Mouse (Mus musculus): Measurements from ENCODE around the gene Stra8. TPM values are rescaled to one million over a fixed set of nuclear protein-coding genes. Genes with fewer than 3 reads are reported as not detected.

The Stra8 gene
- polyA plus RNA-seq, 1 experiment from 2014 or later: not detected

DNA sequence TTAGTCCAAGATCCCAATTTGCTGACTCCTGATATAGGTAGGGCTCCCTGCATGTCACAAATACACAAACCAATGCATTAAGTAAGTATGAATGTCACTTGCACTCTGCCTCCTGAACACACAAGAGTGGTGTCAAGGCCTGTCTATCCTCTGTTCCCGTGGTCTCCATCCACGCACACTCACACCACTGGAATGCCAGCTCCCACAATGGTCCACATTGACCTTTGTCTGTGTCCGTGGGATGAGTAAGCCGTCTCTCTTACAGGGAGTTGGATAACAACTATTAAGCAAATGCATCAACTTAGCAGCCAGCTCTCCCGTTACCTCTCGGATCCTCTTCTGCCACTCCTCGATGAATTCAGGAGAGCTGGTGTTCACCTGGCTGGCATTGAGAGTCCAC, 39.2 kb downstream of the Stra8 start:
- Histone ChIP-seq H3K4me2 (no peak overlapping the region), H3K4me3 (ENCODE audit: low read depth, low read length) (no peak overlapping the region), H3K27ac (ENCODE audit: low read depth, low read length) (no peak overlapping the region), H3K4me1 (replicated peaks; ENCODE audit: control insufficient read depth, insufficient read depth, low read length) (no peaks in the 10 kb centered on the region; the same call in none of the 2 replicates), H3K9ac (ENCODE audit: low read depth, low read length) (no peak overlapping the region), H3K9me3 (ENCODE audit: control insufficient read depth, low read length) (no peaks in the 10 kb centered on the region), H3K27me3 (replicated peaks; ENCODE audit: control insufficient read depth, insufficient read depth, low read length) (no peaks in the 10 kb centered on the region), H3K36me3 (ENCODE audit: control insufficient read depth, insufficient read depth, low read length) (no peaks in the 10 kb centered on the region)
- ATAC-seq (replicated peaks; ENCODE audit: low FRiP score) (no peak), DNase-seq (ENCODE audit: low spot score) (no peak)
- 84% methylated on average over 7 of the region's 7 CpGs for WGBS

DNA sequence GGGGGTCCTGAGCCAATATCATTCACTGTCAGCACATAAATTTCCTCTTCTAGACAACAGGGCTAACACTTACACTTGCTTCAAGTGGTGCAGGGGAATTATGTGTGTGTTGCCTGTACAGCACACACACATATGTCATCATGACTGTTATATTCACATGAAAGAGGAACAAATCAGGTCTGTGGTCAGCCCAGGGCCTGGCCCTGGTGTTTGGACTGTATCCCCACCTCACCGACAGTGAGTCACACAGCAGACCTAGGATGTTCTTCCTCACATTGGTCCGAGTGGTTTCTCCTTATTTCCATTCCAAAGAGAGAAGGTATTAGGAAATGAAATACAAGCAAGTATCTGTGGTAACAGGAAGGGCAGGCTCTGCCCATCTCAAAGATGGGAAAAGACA, 44.6 kb downstream of the Stra8 start:
- Histone ChIP-seq H3K4me2 (no peak overlapping the region), H3K9me3 (ENCODE audit: control insufficient read depth, low read length) (no peaks in the 10 kb centered on the region), H3K4me3 (ENCODE audit: low read depth, low read length) (no peak overlapping the region), H3K27ac (ENCODE audit: low read depth, low read length) (no peak overlapping the region), H3K36me3 (ENCODE audit: control insufficient read depth, insufficient read depth, low read length) (no peaks in the 10 kb centered on the region), H3K9ac (ENCODE audit: low read depth, low read length) (no peak overlapping the region), H3K27me3 (replicated peaks; ENCODE audit: control insufficient read depth, insufficient read depth, low read length) (no peaks in the 10 kb centered on the region), H3K4me1 (replicated peaks; ENCODE audit: control insufficient read depth, insufficient read depth, low read length) (no peaks in the 10 kb centered on the region)
- no peak for DNase-seq (ENCODE audit: low spot score)
- 63% methylated on average over 2 of the region's 2 CpGs for WGBS
- ATAC-seq (replicated peaks; ENCODE audit: low FRiP score): no peak

DNA sequence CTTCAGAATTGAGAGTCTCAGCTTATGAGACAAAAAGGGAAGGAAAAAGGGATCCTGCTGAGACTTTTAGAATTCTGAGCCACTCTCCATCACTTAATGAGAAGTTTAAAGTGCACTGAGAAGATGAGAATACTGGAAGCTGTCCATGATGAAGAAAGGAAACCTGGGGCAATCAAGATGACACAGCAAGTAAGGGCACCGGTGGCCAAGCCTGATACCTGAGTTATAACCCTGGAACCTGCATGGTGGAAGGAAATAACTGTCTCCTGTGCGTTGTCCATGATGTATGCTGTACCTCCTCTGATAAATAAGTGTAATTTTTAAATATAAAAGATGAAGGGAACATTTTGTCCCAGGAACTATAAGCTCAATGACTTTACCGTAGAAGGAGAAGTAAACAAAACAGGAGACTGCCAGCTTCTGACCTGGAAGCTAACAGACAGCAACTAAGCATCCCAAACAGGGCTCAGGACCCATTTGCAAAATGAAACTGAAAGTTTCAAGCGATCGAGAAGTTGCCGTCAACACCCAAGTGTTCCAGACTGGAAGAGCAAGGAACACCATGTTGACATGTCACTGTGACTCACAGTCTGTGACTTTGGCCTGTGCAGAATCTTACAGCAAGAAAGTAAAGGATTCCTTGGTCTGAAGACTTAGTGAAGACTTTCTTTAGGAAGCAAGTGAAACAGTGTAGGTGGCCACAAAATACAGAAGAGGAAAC, 46.0 kb downstream of the Stra8 start:
- WGBS: 75% methylated on average over 6 of the region's 6 CpGs
- ATAC-seq (replicated peaks; ENCODE audit: low FRiP score) (no peak), DNase-seq (ENCODE audit: low spot score) (no peak)
- H3K4me2 ChIP-seq: no peak overlapping the region
- H3K27ac ChIP-seq (ENCODE audit: low read depth, low read length): no peak overlapping the region
- no peaks in the 10 kb centered on the region for H3K4me1 ChIP-seq (replicated peaks; ENCODE audit: control insufficient read depth, insufficient read depth, low read length)
- no peak overlapping the region for H3K4me3 ChIP-seq (ENCODE audit: low read depth, low read length)
- H3K27me3 ChIP-seq (replicated peaks; ENCODE audit: control insufficient read depth, insufficient read depth, low read length): no peaks in the 10 kb centered on the region
- H3K9ac ChIP-seq (ENCODE audit: low read depth, low read length): no peak overlapping the region
- no peaks in the 10 kb centered on the region for H3K9me3 ChIP-seq (ENCODE audit: control insufficient read depth, low read length)
- no peaks in the 10 kb centered on the region for H3K36me3 ChIP-seq (ENCODE audit: control insufficient read depth, insufficient read depth, low read length)

DNA sequence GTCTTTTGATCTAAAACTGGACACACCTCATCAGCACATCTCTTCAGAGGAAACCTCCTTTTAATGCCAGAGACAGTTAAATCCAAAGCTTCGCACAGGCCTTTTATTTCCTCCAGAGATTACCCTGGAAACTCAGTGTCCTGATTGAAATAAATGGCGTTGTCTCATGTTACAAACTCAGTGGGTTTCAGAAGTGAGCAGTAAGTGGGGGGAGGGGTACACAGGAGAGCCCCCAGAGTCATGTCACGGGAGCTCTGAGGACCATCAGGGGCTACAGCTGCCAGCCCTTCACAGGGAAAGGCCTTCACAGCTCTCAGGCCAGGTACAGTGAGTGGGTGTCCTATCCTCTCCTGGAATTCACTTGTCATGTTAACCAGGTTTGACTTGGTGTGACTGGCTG, 51.2 kb downstream of the Stra8 start:
- H3K36me3 ChIP-seq (ENCODE audit: control insufficient read depth, insufficient read depth, low read length): no peaks in the 10 kb centered on the region
- no peak for DNase-seq (ENCODE audit: low spot score)
- H3K4me3 ChIP-seq (ENCODE audit: low read depth, low read length): no peak overlapping the region
- ATAC-seq (replicated peaks; ENCODE audit: low FRiP score): no peak
- no peaks in the 10 kb centered on the region for H3K9me3 ChIP-seq (ENCODE audit: control insufficient read depth, low read length)
- no peaks in the 10 kb centered on the region for H3K4me1 ChIP-seq (replicated peaks; ENCODE audit: control insufficient read depth, insufficient read depth, low read length)
- no peak overlapping the region for H3K27ac ChIP-seq (ENCODE audit: low read depth, low read length)
- H3K4me2 ChIP-seq: no peak overlapping the region
- no peak overlapping the region for H3K9ac ChIP-seq (ENCODE audit: low read depth, low read length)
- WGBS: 52% methylated on average over 3 of the region's 3 CpGs
- no peaks in the 10 kb centered on the region for H3K27me3 ChIP-seq (replicated peaks; ENCODE audit: control insufficient read depth, insufficient read depth, low read length)

DNA sequence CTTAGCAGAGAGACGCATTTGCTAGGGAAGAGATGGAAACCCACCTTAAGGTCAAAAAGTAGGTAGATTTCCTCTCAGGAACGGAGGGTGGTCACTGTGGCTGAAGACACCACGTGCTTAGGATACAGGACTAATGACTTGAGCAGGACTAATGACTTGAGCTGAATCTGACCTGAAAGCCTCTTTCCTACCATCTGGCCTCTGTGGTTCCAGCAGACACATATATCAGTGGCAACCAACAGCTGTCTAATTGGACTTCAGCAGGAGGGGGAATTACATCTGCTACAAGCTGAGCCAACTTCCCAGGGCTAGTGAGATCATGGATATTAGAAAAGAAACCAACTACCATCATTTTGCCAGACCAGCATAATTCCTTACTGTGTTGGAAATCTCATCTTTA, 59.3 kb downstream of the Stra8 start:
- no peaks in the 10 kb centered on the region for H3K4me1 ChIP-seq (replicated peaks; ENCODE audit: control insufficient read depth, insufficient read depth, low read length)
- H3K27me3 ChIP-seq (replicated peaks; ENCODE audit: control insufficient read depth, insufficient read depth, low read length): no peaks in the 10 kb centered on the region
- H3K36me3 ChIP-seq (ENCODE audit: control insufficient read depth, insufficient read depth, low read length): no peaks in the 10 kb centered on the region
- H3K4me2 ChIP-seq: no peak overlapping the region
- DNase-seq (ENCODE audit: low spot score): no peak
- H3K9ac ChIP-seq (ENCODE audit: low read depth, low read length): no peak overlapping the region
- no peaks in the 10 kb centered on the region for H3K9me3 ChIP-seq (ENCODE audit: control insufficient read depth, low read length)
- WGBS: 74% methylated on average over 3 of the region's 3 CpGs
- H3K4me3 ChIP-seq (ENCODE audit: low read depth, low read length): no peak overlapping the region
- no peak overlapping the region for H3K27ac ChIP-seq (ENCODE audit: low read depth, low read length)
- ATAC-seq (replicated peaks; ENCODE audit: low FRiP score): no peak

DNA sequence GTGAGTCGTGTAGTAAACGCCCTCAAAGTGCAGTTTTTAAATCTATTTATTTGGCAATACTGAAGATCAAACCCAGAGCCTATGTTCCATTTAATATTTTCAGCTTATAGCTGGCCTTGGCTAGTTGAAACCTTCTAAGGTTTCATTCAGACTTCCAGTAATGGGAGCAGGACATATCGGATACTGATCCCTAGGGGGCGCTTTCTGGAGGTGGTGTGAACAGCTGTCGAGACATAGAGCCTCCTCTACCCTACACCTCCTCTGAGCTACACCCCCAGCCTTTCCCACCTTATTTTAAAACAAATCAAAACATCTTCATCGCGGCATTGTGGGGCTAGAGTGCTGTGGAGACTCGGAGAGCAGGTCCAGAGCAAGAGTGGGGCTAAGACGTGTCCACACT, 60.7 kb downstream of the Stra8 start:
- Histone ChIP-seq H3K4me2 (no peak overlapping the region), H3K27ac (ENCODE audit: low read depth, low read length) (no peak overlapping the region), H3K9ac (ENCODE audit: low read depth, low read length) (no peak overlapping the region), H3K27me3 (replicated peaks; ENCODE audit: control insufficient read depth, insufficient read depth, low read length) (no peaks in the 10 kb centered on the region), H3K4me1 (replicated peaks; ENCODE audit: control insufficient read depth, insufficient read depth, low read length) (no peaks in the 10 kb centered on the region), H3K36me3 (ENCODE audit: control insufficient read depth, insufficient read depth, low read length) (no peaks in the 10 kb centered on the region), H3K4me3 (ENCODE audit: low read depth, low read length) (no peak overlapping the region), H3K9me3 (ENCODE audit: control insufficient read depth, low read length) (no peaks in the 10 kb centered on the region)
- WGBS: 57% methylated on average over 9 of the region's 9 CpGs
- DNase-seq (ENCODE audit: low spot score): no peak
- no peak for ATAC-seq (replicated peaks; ENCODE audit: low FRiP score)

DNA sequence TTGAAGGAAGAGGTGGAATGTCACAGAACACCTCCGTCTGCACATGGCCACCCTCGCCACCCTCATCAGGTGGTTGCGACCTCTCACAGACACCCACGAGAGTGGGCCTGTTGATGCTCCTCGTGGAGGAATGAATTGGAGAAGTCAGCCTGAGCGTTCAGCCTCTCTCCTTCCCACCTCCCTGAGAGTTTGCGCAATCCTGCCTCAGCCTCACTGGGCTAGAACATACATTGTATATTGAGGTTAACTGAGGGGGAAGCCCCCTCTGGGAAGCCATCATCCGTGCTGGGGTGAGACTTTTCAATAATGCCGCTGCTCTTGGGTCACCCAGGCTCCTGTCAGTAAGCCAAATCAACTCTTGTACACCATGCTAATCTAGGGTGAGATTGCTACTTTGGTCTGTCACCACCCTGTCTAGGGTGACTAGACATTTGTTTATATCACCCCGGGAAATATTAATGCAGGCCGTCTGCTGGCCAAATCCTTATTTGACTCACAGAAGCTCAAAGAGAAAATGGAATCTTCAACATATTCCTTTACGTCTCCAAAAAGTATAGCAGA, 67.2 kb downstream of the Stra8 start:
- no peak overlapping the region for H3K9ac ChIP-seq (ENCODE audit: low read depth, low read length)
- ATAC-seq (replicated peaks; ENCODE audit: low FRiP score): no peak
- no peak overlapping the region for H3K4me3 ChIP-seq (ENCODE audit: low read depth, low read length)
- H3K27me3 ChIP-seq (replicated peaks; ENCODE audit: control insufficient read depth, insufficient read depth, low read length): no peaks in the 10 kb centered on the region
- DNase-seq (ENCODE audit: low spot score): no peak
- H3K27ac ChIP-seq (ENCODE audit: low read depth, low read length): no peak overlapping the region
- peak overlapping the region; percentile 48; the same call in 1 of the 2 replicates for H3K4me2 ChIP-seq
- WGBS: 71% methylated on average over 12 of the region's 12 CpGs
- H3K4me1 ChIP-seq (replicated peaks; ENCODE audit: control insufficient read depth, insufficient read depth, low read length): peaks cover 9% of the 10 kb centered on the region
- no peaks in the 10 kb centered on the region for H3K9me3 ChIP-seq (ENCODE audit: control insufficient read depth, low read length)
- no peaks in the 10 kb centered on the region for H3K36me3 ChIP-seq (ENCODE audit: control insufficient read depth, insufficient read depth, low read length)

DNA sequence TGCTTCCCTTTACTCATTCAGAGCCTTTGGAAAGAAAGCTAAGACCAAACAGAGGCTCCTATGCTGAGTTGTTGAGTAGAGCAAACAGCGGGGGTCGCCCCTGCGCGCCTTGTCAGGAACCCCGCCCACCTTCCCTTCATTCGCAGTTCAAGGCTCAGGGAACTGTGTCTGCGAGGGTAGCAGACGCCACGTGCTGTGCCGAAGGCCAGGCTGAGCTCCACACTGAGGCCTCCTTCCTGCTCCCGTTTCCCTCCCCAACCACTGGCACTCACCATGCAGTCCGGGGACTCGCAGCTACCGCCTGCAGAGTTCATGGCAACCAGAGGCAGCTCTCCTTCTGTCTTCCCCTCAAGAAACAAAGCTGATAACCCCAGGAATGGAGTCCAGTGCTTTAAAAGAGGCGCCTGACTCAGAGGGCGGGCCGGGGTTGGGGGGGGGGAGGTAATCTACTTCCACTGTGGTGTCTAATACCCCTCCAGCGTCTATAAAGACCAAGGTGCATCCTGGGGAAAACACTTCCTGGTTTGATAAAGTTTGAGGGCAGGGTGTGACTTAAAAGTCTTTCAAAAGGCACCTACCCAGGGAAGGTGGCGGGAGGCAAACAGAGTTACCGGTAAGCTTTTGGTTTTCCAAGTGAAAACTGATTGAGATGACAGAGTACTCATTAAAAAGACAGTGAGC, 68.3 kb downstream of the Stra8 start, which contains the start of gene Slc23a4:
Gene Slc23a4, minus strand, starts transcription at position 324 of the 681 bp plus-strand sequence.
- H3K4me1 ChIP-seq (replicated peaks; ENCODE audit: control insufficient read depth, insufficient read depth, low read length): peaks cover 9% of the 10 kb centered on the region
- peak within 1 kb of the TSS; percentile 48 for H3K4me2 ChIP-seq
- DNase-seq (ENCODE audit: low spot score) (no peak), ATAC-seq (replicated peaks; ENCODE audit: low FRiP score) (peak; percentile 49)
- H3K27ac ChIP-seq (ENCODE audit: low read depth, low read length): no peak within 1 kb of the TSS
- H3K36me3 ChIP-seq (ENCODE audit: control insufficient read depth, insufficient read depth, low read length): no peaks in the 10 kb centered on the region
- no peaks in the 10 kb centered on the region for H3K27me3 ChIP-seq (replicated peaks; ENCODE audit: control insufficient read depth, insufficient read depth, low read length)
- H3K4me3 ChIP-seq (ENCODE audit: low read depth, low read length): peak within 1 kb of the TSS; percentile 2
- H3K9ac ChIP-seq (ENCODE audit: low read depth, low read length): peak within 1 kb of the TSS; percentile 40
- H3K9me3 ChIP-seq (ENCODE audit: control insufficient read depth, low read length): no peaks in the 10 kb centered on the region
- 12% methylated on average over 20 of the region's 20 CpGs for WGBS
